Mouse (Mus musculus): ENCODE data around the gene Cdk11b. TPM values are rescaled to one million over a fixed set of nuclear protein-coding genes. Genes with fewer than 3 reads are reported as not detected.
A peak's percentile ranks its signal among the peaks of the same experiment; 100 is the strongest.
"Not testable (repeated sequence)": the region's sequence is repeated elsewhere in the genome, so short reads cannot be mapped to it uniquely, and the experiment has no call there.

The Cdk11b gene
- total RNA-seq, 2 experiments from 2014 or later = 42.0 to 51.4 TPM

DNA sequence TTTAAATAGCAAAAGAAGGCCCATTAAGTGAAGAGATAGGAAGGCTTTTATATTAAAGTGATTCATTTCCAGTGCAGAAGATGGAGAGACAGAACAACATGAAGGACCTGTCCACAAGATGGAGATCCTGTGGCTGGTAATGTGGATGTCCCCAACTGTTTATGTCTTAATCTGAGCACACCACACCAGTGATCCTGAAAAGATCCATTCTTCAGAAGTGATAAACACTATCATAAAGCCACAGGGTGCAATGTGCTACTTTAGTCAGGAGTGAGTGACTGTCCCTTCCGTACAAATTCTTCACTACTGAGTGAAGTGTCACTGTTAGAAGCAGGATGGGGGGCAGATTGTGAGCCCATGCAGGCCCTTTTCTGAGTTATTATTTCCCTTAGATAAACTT is 21.9 kb upstream of the Cdk11b start:
- DNase-seq (ENCODE audit: extremely low spot score in 1 of 2, low spot score in 2 of 2) = no peak

DNA sequence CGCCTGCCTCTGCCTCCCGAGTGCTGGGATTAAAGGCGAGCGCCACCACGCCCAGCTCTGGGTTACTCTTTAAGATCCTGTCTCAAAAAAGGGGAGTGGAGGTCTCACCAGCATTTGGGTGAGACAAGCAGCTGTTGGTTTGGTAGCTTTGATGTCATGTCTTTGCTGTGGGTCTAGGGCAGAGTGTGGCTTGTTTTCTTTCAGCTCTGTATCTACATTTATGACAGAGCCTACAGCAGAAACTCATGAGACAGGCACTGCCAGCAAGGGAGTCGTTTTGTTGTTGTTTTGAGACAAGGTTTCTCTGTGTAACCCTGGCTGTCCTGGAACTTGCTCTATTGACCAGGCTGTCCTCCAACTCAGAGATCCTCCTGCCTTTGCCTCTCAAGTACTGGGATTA is 20.9 kb upstream of the Cdk11b start:
- intact Hi-C loops (cut with DNase I) = no loop called here

More for the DNA sequence above, 21.9 kb upstream of the Cdk11b start:
- intact Hi-C loops (cut with DNase I) = no loop called here

DNA sequence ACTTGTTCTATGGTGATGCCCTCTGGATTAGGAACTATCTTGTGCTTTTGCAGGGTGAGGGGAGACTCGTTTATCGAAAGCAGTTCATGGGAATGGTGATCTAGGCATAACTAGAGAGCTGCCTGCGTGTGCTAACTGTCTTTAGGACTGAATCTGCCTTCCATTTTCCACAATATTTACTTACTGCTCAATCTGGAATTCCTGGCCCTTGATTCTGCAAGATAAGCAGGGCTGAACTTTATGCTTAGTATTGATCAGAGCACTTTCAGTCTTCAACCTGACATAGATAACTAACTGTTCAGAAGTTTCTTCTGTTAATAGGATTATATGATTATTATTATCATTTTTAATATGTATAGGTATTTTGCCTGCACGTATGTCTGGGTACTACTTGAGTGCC is 19.5 kb upstream of the Cdk11b start:
- DNase-seq (ENCODE audit: extremely low spot score in 1 of 2, low spot score in 2 of 2) = no peak
- intact Hi-C loops (cut with DNase I) = no loop called here

More for the DNA sequence above, 20.9 kb upstream of the Cdk11b start:
- DNase-seq (ENCODE audit: extremely low spot score in 1 of 2, low spot score in 2 of 2) = no peak

DNA sequence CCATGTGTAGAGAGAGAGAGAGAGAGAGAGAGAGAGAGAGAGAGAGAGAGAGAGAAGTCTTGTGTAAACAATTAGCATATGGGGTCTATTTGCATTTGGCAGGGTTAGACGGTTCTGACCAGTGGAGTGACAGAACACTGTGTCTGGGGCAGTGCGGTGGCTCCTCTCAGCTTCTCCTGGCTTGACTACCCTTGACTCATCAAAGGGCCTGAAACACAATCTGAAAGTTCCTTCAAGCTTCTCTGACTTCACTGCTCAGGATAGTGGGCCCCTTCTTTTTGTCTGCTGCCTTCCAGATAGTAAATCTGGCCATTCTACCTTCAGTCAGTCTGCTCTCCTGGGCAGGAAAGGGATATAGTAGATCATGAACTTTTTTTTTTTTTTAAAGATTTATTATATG is 17.8 kb upstream of the Cdk11b start:
- no peak for DNase-seq (ENCODE audit: extremely low spot score in 1 of 2, low spot score in 2 of 2)
- intact Hi-C loops (cut with DNase I) = no loop called here

DNA sequence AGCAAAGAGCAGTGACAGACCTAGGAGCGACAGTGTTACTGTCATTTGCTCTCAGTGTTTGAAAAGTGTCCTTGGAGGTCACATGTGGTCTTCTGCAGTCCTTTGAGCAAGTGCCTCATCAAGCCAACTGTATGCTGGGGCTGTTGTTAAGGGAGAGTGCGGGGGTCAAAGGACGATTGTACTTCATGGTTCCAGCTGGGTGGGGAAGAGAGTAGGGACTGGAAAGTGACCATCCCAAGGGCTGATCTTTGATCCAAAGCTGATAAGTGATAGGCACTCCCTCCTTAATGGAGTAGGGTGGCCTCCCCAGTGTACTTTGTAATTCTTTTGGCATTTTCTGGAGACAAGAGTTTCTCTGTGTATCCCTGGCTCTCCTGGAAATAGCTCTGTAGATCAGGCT is 12.8 kb upstream of the Cdk11b start:
- intact Hi-C loops (cut with DNase I) = no loop called here
- DNase-seq (ENCODE audit: extremely low spot score in 1 of 2, low spot score in 2 of 2) = no peak

DNA sequence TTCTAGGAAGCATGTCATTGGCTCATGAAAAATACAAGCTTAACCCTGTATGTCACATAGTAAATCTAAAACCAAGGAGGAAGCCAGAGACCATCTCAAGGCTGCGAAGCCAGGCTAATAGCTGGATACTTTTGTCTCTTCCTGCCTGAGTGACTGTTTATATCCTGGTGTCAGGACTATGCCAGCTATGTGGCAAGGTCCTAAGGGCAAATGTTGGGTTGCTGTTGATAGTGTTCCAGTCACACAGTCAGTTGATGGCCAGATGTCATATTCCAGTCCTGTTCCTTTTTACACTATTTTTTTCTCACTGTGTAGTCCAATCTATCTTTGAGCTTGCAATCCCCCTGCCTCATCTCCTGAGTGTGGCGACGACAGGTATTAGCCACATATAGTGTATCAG is 11.4 kb upstream of the Cdk11b start:
- DNase-seq (ENCODE audit: extremely low spot score in 1 of 2, low spot score in 2 of 2) = no peak
- intact Hi-C loops (cut with DNase I) = no loop called here

DNA sequence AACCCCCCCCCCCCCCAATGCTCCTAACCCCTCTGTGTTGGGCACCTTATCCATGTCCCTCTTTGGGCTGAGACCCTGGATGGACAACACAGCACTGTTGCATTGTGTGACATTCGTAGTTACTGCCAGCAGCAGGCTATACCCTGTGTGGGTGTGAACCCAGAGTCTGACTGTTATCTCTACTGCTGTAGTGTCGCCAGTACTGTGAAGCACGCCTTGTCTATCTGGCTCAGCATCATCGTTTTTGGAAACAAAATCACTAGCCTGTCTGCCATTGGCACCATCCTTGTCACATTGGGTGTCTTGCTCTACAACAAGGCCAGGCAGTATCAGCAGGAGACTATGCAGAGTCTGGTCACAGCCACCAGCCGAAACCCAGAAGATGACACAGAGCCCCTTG is 6.3 kb upstream of the Cdk11b start:
- no peak for DNase-seq (ENCODE audit: extremely low spot score in 1 of 2, low spot score in 2 of 2)
- intact Hi-C loops (cut with DNase I) = no loop called here

DNA sequence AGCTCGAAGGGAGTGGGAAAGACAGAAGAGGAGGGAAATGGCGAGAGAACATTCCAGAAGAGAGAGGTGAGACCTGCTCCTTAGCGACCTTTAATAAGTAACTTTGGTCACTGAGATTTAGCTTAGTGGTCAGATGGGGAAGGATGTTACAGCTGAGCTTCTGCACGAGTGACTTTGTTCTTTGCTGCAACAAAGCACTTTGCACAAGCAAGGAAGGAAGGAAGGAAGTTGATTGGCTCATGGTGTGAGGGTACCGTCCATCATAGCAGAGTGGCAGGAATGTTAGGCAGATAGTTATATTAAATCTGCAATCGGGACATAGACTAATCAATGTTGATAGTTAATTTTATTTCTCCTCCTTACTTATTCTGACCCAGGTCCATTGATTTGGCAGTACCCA is 5.6 kb downstream of the Cdk11b start:
- no peak for DNase-seq (ENCODE audit: extremely low spot score in 1 of 2, low spot score in 2 of 2)
- intact Hi-C loops (cut with DNase I) = no loop called here

DNA sequence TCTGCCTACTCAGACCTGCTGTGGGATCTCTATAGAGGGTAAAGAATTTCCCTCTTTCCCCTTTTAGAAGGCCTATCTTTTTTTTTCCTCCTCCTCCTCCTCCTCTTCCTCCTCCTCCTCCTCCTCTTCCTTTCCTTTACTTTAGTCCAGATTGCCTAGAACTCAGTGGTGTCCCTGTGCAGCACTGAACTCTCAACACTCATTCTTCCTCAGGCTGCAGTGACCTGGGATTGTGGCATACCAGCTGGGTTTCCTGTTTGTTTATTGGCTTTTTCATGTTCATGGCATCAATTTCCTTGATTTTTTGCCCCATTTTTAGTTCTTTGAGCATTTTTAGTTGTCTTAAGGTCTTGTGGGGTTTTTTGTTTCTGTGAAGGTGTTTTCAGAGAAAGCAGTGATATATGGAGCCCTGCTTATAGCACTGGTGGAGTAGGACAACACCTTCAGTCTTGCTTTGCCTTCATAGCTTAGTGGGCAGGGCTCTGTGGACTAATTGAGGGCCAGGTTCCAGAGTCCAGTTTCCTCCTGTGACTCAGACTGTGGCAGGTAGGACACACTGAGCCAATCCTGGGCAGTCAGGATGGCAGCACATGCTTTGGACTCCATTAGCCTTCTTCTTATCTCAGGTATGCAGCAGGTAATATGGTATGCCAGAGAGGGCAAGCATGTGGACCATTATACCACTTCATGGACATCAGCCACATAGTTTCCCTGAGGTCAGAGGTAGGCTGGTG is 11.3 kb downstream of the Cdk11b start:
- intact Hi-C loops (cut with DNase I) = no loop called here
- DNase-seq (ENCODE audit: extremely low spot score in 1 of 2, low spot score in 2 of 2) = no peak

DNA sequence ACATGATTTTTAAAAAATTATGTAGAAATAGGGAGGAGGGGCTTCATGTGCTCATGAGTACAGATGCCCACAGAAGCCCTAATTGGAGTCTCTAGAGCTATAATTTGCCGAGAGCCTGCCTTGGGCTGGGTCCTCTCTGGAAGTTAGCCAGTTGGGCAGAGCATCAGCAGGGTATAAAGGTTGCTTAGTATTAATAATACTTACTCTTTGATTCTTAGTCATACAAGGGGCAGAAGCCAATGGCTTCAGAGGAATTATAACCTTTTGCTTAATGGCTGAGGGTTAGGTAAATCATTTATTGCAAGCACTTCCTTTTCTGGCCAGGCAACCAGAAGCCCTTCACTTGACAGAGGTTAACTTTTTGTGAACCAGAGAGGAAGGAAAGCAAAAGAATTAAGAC is 18.9 kb downstream of the Cdk11b start:
- no peak for DNase-seq (ENCODE audit: extremely low spot score in 1 of 2, low spot score in 2 of 2)
- intact Hi-C loops (cut with DNase I) = no loop called here

DNA sequence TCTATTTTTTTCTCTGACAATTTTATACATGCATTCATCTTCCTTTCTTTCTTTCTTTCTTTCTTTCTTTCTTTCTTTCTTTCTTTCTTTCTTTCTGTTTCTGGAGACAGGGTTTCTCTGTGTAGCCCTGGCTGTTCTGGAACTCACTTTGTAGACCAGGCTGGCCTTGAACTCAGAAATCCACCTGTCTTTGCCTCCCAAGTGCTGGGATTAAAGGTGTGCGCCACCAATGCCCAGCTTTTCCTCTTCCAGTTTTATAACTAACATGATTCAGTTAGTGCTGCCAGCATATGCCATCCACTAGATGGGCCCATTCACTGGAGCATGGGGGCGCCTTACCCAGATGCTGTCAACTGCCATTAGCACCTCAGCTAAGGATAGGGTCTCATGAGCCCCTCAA is 20.7 kb downstream of the Cdk11b start, which contains the start of gene Gm10563:
Gene Gm10563, minus strand, starts transcription at position 101 of the 400 bp plus-strand sequence.
- intact Hi-C loops (cut with DNase I); DNase-seq (ENCODE audit: extremely low spot score in 1 of 2, low spot score in 2 of 2): not testable (repeated sequence)

DNA sequence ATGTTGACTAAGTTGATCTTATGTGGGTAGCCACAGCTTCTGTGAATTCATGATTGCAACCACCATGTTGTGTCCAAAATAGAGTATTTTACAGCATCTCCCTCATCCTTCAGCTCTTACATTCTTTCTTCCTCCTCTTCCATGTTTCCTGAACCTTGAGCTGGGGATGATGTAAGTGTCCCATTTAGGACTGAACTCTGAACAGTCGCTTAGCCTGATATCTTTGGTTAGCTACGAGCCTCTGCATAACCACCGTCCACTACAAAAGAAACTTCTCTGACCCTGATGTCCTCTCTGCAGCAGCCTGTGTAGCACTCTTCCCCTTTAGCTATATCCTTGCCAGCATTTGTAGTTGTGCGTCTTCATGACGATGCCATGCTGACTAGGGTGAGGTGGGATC is 21.1 kb downstream of the Cdk11b start:
- DNase-seq (ENCODE audit: extremely low spot score in 1 of 2, low spot score in 2 of 2) = no peak
- intact Hi-C loops (cut with DNase I) = no loop called here

DNA sequence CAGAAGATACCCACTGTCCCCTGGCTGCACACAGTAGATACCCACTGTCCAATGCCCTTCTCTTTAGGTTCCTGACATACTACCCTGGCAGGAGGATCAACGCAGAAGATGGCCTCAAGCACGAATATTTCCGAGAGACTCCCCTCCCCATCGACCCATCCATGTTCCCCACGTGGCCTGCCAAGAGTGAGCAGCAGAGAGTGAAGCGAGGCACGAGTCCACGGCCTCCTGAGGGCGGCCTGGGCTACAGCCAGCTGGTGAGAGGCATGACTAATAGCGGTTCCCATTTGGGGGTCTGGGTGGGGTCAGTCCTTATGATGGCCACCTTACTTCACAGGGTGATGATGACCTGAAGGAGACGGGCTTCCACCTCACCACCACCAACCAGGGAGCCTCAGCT is 24.7 kb downstream of the Cdk11b start:
- intact Hi-C loops (cut with DNase I) = no loop called here
- DNase-seq (ENCODE audit: extremely low spot score in 1 of 2, low spot score in 2 of 2) = no peak

DNA sequence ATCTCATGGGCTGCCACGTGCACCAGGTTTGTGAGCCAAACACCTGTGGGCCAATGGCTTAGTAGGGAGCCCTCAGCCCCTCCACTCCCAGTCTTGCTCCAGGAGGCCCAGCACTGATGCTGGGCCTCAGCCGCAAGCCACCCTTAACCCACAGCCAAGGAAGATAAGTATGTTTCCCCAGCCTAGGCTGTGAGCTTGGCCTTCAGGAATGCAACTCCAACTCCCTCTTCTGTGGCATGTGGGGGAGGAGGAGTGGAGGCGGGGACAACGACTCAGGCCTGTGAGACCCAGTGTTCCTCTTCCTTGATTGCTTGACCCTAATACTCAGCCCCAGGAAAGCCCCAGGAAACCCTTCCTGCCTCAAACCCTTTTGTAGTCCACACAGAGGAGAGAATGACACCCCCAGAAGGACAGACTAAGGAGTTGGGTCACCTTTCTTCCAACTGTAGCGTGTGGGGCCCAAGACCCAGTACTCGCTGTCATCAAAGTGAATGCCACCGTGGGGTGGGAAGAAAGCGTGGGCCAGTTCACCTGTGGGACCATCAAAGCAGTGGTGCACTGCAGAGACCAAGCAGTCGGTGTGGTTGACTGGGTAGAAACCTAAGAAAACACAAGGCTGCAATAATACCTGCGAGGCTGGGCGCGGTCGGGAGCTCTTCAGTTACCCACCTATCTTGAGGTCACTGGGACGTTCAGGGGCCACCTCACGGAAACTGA is 27.1 kb downstream of the Cdk11b start:
- intact Hi-C loops (cut with DNase I) = no loop called here
- DNase-seq (ENCODE audit: extremely low spot score in 1 of 2, low spot score in 2 of 2) = no peak

DNA sequence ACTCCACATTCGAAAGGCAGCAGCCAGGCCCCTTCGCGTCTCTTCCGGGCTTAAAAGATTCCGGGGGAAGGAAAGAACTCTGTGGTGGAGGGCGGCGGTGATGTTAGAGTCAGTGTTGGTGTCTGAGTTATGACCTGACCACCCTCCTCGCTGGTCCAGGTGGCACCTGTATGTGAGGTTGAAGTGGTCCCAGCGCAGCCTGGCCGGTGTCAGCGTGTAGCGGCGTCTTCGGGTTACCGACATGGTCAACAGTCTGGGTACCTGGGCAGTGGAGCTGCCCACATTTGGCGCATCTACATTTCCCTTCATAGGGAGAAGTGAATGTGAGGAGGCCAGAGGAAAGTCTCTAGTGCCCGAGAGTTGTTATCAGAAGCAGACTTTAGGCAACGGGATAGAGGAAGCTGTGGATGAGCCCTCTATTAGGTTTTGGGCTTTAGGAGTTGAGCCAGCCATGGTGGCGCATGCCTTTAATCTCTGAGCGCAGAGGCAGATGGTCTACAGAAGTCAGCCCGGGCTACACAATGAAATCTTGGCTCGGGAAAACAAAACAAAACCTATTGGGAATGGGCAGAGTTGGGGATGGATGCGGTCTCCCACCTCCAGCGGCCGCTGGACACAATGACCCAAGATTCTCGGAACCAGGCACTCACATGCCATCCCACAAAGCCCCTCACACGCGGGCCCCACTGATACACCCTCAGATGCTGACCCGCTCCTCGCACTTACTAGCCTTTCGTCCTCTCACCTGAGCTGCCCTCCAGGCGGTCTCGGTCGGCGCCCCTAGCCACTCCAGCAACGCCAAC is 27.8 kb downstream of the Cdk11b start:
- no peak for DNase-seq (ENCODE audit: extremely low spot score in 1 of 2, low spot score in 2 of 2)
- intact Hi-C loops (cut with DNase I) = no loop called here

DNA sequence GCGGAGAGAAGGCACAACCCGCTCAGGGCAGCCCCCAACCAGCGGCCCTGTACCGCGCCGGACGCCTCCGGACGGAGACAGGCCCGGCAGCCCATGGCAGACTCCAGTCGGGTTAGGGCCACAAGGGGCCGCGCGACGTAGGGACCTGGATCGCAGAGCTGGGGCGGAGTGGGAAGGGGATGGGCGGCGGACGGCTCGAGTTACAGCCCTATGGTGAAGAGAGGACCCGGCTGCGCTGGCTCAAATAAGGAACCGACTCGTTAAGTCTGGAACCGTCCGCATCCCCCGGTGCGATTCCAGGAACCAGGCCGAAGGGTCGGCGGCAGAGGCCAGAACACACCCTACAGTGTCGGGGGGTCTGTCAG is 28.4 kb downstream of the Cdk11b start, which contains the start of gene Mmp23:
Gene Mmp23, minus strand, starts transcription at position 299 of the 365 bp plus-strand sequence.
- peak in 1 of 2 experiments; percentile 61 for DNase-seq (ENCODE audit: extremely low spot score in 1 of 2, low spot score in 2 of 2)
- intact Hi-C loops (cut with DNase I) = no loop called here

DNA sequence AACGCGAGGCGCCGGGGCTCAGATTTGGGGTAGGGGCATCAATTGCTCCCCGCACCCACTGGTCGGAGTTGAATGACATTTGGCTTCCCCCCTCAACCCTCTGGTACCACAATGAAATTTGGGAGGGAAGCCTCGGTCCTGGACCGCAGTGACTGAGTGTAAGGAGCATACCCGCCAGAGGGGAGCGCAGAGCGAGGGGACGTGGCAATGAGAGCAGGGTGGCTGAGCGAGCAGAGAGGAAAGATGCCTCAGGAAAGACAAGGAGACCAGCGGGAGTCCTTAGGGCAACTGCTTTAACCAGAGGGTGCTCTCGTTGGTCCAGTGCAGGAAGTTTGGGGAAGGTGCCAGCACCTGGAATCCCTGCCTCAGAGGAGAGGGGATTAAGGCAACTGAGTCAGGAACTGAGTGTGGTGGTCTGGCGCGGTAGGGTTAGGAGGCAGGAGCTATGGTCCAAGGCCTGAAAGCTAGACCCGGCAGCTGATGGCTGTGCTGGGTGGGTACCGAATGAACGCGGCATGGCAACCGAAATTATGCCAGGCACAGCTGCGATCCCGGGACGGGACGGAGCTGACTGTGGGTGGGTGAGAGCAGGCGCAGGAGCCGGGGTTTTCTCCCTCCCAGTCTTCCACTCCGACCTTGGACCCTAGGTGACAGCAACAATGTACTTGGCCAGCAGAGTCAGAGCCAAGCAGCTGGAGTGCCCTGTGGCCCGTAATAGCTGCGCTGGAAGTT is 29.0 kb downstream of the Cdk11b start:
- DNase-seq (ENCODE audit: extremely low spot score in 1 of 2, low spot score in 2 of 2) = no peak
- intact Hi-C loops (cut with DNase I) = no loop called here

DNA sequence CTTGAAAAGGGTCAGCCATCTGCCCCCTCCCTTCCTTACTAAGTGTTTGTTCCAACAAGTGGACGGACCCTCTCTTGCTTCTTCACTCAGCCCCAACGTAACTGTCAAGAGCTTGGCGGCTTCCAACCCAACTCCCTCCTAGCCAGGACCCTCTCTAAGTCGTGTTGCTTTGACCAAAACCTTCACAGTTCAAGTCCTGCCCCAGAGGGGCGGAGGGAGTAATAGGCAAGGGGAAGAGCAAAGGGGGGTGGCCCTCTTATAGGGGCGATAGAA is 29.5 kb downstream of the Cdk11b start:
- intact Hi-C loops (cut with DNase I) = no loop called here
- DNase-seq (ENCODE audit: extremely low spot score in 1 of 2, low spot score in 2 of 2) = no peak
